Mouse (Mus musculus) bone marrow macrophage, adult 2 months (primary cell): ENCODE results near the gene Slc4a1.

ENCODE experiments used
- CTCF ChIP-seq: IDR thresholded peaks from 2 replicates; pipeline ENCODE4 v1.5.1; 2012; ENCODE audit warnings: low read depth, mild to moderate bottlenecking, low read length, moderate library complexity
- POLR2A ChIP-seq: IDR thresholded peaks from 2 replicates; pipeline ENCODE4 v1.6.1; 2012; ENCODE audit warnings: mild to moderate bottlenecking, low read depth, low read length, borderline replicate concordance

GRCm38 (mm10) chr11:102353021-102353431, 13.0 kb downstream of the Slc4a1 start:
- no peak for TF ChIP-seq POLR2A
- no peak for TF ChIP-seq CTCF
